Mouse (Mus musculus) neural tube, embryonic 13.5 days (tissue): Measurements from ENCODE around the gene Scaper. TPM values are rescaled to one million over a fixed set of nuclear protein-coding genes. Genes with fewer than 3 reads are reported as not detected.

Experiments used
- ATAC-seq: fragments of 200-750 bp; cut with Nextera tagmentation; 2 replicates; pipeline ENCODE4 v1.8.0; 2017; ENCODE audit warnings: low read depth, mild to moderate bottlenecking, moderate TSS enrichment, moderate library complexity
- H3K27ac ChIP-seq: fragments of 300-500 bp; sonication (generic); replicated peaks from 2 replicates; pipeline ENCODE4 v1.5.1; 2015; ENCODE audit warnings: moderate library complexity, mild to moderate bottlenecking, inconsistent platforms
- H3K27me3 ChIP-seq: fragments of 300-500 bp; sonication (generic); 2 replicates; pipeline ENCODE4 v1.6.1; 2015; ENCODE audit warnings: mild to moderate bottlenecking, inconsistent platforms
- H3K36me3 ChIP-seq: fragments of 300-500 bp; sonication (generic); 2 replicates; pipeline ENCODE4 v1.6.1; 2015; ENCODE audit warnings: mild to moderate bottlenecking, inconsistent platforms
- H3K4me1 ChIP-seq: fragments of 300-500 bp; sonication (generic); replicated peaks from 2 replicates; pipeline ENCODE4 v1.6.1; 2015; ENCODE audit warnings: inconsistent platforms
- H3K4me2 ChIP-seq: fragments of 300-500 bp; sonication (generic); 2 replicates; pipeline ENCODE4 v1.6.1; 2015; ENCODE audit warnings: inconsistent platforms, mild to moderate bottlenecking, moderate library complexity
- H3K4me3 ChIP-seq: fragments of 300-500 bp; sonication (generic); 2 replicates; pipeline ENCODE4 v1.5.1; 2015; ENCODE audit warnings: mild to moderate bottlenecking, inconsistent platforms
- H3K9ac ChIP-seq: fragments of 300-500 bp; sonication (generic); 2 replicates; pipeline ENCODE4 v1.6.1; 2015; ENCODE audit warnings: moderate library complexity, mild to moderate bottlenecking, inconsistent platforms
- H3K9me3 ChIP-seq: fragments of 300-500 bp; sonication (generic); 2 replicates; pipeline ENCODE4 v1.6.1; 2016; ENCODE audit warnings: inconsistent platforms
- WGBS: fragments of 180-500 bp; shearing (Covaris S2); methylation state at CpG from one replicate; pipeline ENCODE4 v1.1.7; 2015; 5-methylcytosine and 5-hydroxymethylcytosine counted together
- polyA plus RNA-seq: library from polyadenylated mRNA; unstranded; fragments of >200 nt; fragmentation: Nextera tagmentation; extraction: Ambion mirVana; gene quantifications from 2 replicates; pipeline ENCODE4 v1.2.1, GENCODE M21; 2015

The Scaper gene
- polyA plus RNA-seq, 1 experiment from 2014 or later, result 33.0 TPM

- H3K4me2 ChIP-seq, result peak overlapping the region; percentile 48
- under 1% methylated on average over 30 of the region's 30 CpGs for WGBS
- H3K9me3 ChIP-seq, result no peaks in the 10 kb centered on the region
- peaks cover 100% of the 10 kb centered on the region for H3K27me3 ChIP-seq
- H3K9ac ChIP-seq, result peak overlapping the region; percentile 67
- peaks cover 54% of the 10 kb centered on the region for H3K4me1 ChIP-seq
- H3K4me3 ChIP-seq, result peak overlapping the region; percentile 38
- H3K36me3 ChIP-seq, result no peaks in the 10 kb centered on the region
- H3K27ac ChIP-seq, result 0 out of 2 replicates have a peak overlapping the region, but pooled peaks have one; percentile 23
- no peak for ATAC-seq
Observed at GRCm38 (mm10) chr9:55544861-55545555, 392.9 kb downstream of the Scaper start.

GRCm38 (mm10) chr9:55543703-55544401 lies 394.1 kb downstream of the Scaper start:
- ATAC-seq, result no peak
- under 1% methylated on average over 46 of the region's 46 CpGs for WGBS

GRCm38 (mm10) chr9:55543336-55543702 lies 394.6 kb downstream of the Scaper start:
- H3K9me3 ChIP-seq, result no peaks in the 10 kb centered on the region
- no peak for ATAC-seq
- H3K4me3 ChIP-seq, result peak overlapping the region; percentile 38
- H3K36me3 ChIP-seq, result no peaks in the 10 kb centered on the region
- H3K4me2 ChIP-seq, result peak overlapping the region; percentile 48
- peak overlapping the region; percentile 67 for H3K9ac ChIP-seq
- peaks cover 54% of the 10 kb centered on the region for H3K4me1 ChIP-seq
- H3K27me3 ChIP-seq, result peaks cover 100% of the 10 kb centered on the region
- 3% methylated on average over 8 of the region's 8 CpGs for WGBS
- H3K27ac ChIP-seq, result peak overlapping the region; percentile 70; the same call in 1 of the 2 replicates

More at GRCm38 (mm10) chr9:55543703-55544401, 394.1 kb downstream of the Scaper start:
- peaks cover 100% of the 10 kb centered on the region for H3K27me3 ChIP-seq
- H3K4me1 ChIP-seq, result peaks cover 50% of the 10 kb centered on the region
- peak overlapping the region; percentile 67 for H3K9ac ChIP-seq
- H3K36me3 ChIP-seq, result no peaks in the 10 kb centered on the region
- H3K4me3 ChIP-seq, result peak overlapping the region; percentile 38
- no peaks in the 10 kb centered on the region for H3K9me3 ChIP-seq
- H3K27ac ChIP-seq, result peak overlapping the region; percentile 70
- H3K4me2 ChIP-seq, result peak overlapping the region; percentile 48

- peak overlapping the region; percentile 56 for H3K4me2 ChIP-seq
- peak overlapping the region; percentile 38 for H3K4me3 ChIP-seq
- ATAC-seq, result no peak
- H3K9ac ChIP-seq, result peak overlapping the region; percentile 67
- H3K27me3 ChIP-seq, result peaks cover 100% of the 10 kb centered on the region
- H3K27ac ChIP-seq, result peak overlapping the region; percentile 70
- 1% methylated on average over 59 of the region's 59 CpGs for WGBS
- H3K4me1 ChIP-seq, result peaks cover 54% of the 10 kb centered on the region
- no peaks in the 10 kb centered on the region for H3K36me3 ChIP-seq
- H3K9me3 ChIP-seq, result no peaks in the 10 kb centered on the region
Observed at GRCm38 (mm10) chr9:55542366-55543325, 395.3 kb downstream of the Scaper start.

- H3K27ac ChIP-seq, result peak overlapping the region; percentile 70
Observed at GRCm38 (mm10) chr9:55541681-55542365, 396.1 kb downstream of the Scaper start.

GRCm38 (mm10) chr9:55540888-55541287 lies 397.0 kb downstream of the Scaper start:
- H3K4me1 ChIP-seq, result peaks cover 47% of the 10 kb centered on the region
- peak overlapping the region; percentile 56 for H3K4me2 ChIP-seq
- H3K9ac ChIP-seq, result peak overlapping the region; percentile 67; the same call in 1 of the 2 replicates
- H3K4me3 ChIP-seq, result peak overlapping the region; percentile 38
- peak overlapping the region; percentile 70; the same call in 1 of the 2 replicates for H3K27ac ChIP-seq
- no peaks in the 10 kb centered on the region for H3K9me3 ChIP-seq
- WGBS, result 0% methylated on average over 28 of the region's 28 CpGs
- H3K36me3 ChIP-seq, result no peaks in the 10 kb centered on the region
- peak; percentile 84 for ATAC-seq
- peaks cover 100% of the 10 kb centered on the region for H3K27me3 ChIP-seq

More at GRCm38 (mm10) chr9:55541681-55542365, 396.1 kb downstream of the Scaper start:
- ATAC-seq, result no peak
- H3K9ac ChIP-seq, result peak overlapping the region; percentile 67
- H3K9me3 ChIP-seq, result no peaks in the 10 kb centered on the region
- H3K4me1 ChIP-seq, result peaks cover 54% of the 10 kb centered on the region
- H3K4me2 ChIP-seq, result peak overlapping the region; percentile 56
- H3K4me3 ChIP-seq, result peak overlapping the region; percentile 38
- H3K36me3 ChIP-seq, result no peaks in the 10 kb centered on the region
- under 1% methylated on average over 59 of the region's 59 CpGs for WGBS
- H3K27me3 ChIP-seq, result peaks cover 100% of the 10 kb centered on the region

GRCm38 (mm10) chr9:55540391-55540770 lies 397.5 kb downstream of the Scaper start:
- Histone ChIP-seq H3K27ac (peak overlapping the region; percentile 74), H3K27me3 (peaks cover 95% of the 10 kb centered on the region), H3K4me3 (peak overlapping the region; percentile 38), H3K4me2 (peak overlapping the region; percentile 56), H3K36me3 (no peaks in the 10 kb centered on the region), H3K9me3 (no peaks in the 10 kb centered on the region), H3K4me1 (peaks cover 42% of the 10 kb centered on the region), H3K9ac (peak overlapping the region; percentile 67; the same call in 1 of the 2 replicates)
- 1% methylated on average over 12 of the region's 12 CpGs for WGBS
- no peak for ATAC-seq

- H3K9me3 ChIP-seq, result no peaks in the 10 kb centered on the region
- peak overlapping the region; percentile 74 for H3K27ac ChIP-seq
- WGBS, result 3% methylated on average over 31 of the region's 31 CpGs
- peak overlapping the region; percentile 56 for H3K4me2 ChIP-seq
- peaks cover 89% of the 10 kb centered on the region for H3K27me3 ChIP-seq
- peaks cover 38% of the 10 kb centered on the region for H3K4me1 ChIP-seq
- ATAC-seq, result no peak
- H3K4me3 ChIP-seq, result peak overlapping the region; percentile 38
- H3K36me3 ChIP-seq, result no peaks in the 10 kb centered on the region
- H3K9ac ChIP-seq, result peak overlapping the region; percentile 67
Observed at GRCm38 (mm10) chr9:55539661-55540390, 398.1 kb downstream of the Scaper start.

- Histone ChIP-seq H3K27ac (peak overlapping the region; percentile 23), H3K4me1 (peaks cover 34% of the 10 kb centered on the region), H3K36me3 (no peaks in the 10 kb centered on the region), H3K9ac (no peak overlapping the region), H3K27me3 (peaks cover 83% of the 10 kb centered on the region), H3K4me3 (0 out of 2 replicates have a peak overlapping the region, but pooled peaks have one; percentile 8), H3K9me3 (no peaks in the 10 kb centered on the region), H3K4me2 (peak overlapping the region; percentile 56)
- ATAC-seq, result no peak
- 5% methylated on average over 1 of the region's 1 CpGs for WGBS
Observed at GRCm38 (mm10) chr9:55539006-55539405, 398.9 kb downstream of the Scaper start.

- 3% methylated on average over 4 of the region's 4 CpGs for WGBS
- H3K9ac ChIP-seq, result peak within 1 kb of the TSS; percentile 67; the same call in 1 of the 2 replicates
Observed at GRCm38 (mm10) chr9:55538377-55538776, 399.5 kb downstream of the Scaper start, which contains the start of gene Isl2. Isl2 (plus strand) TSS chr9:55538672.

More at GRCm38 (mm10) chr9:55538377-55538776, 399.5 kb downstream of the Scaper start, which contains the start of gene Isl2:
- ATAC-seq, result no peak
- Histone ChIP-seq H3K27ac (peak within 1 kb of the TSS; percentile 74), H3K4me3 (peak within 1 kb of the TSS; percentile 38), H3K9me3 (no peaks in the 10 kb centered on the region), H3K4me2 (peak within 1 kb of the TSS; percentile 56), H3K27me3 (peaks cover 77% of the 10 kb centered on the region), H3K36me3 (no peaks in the 10 kb centered on the region), H3K4me1 (peaks cover 29% of the 10 kb centered on the region)
